Mouse (Mus musculus) left cerebral cortex, adult 9 months (tissue): ENCODE data around the gene Armc2.
A peak's percentile ranks its signal among the peaks of the same experiment; 100 is the strongest.
"Not testable (repeated sequence)": the region's sequence is repeated elsewhere in the genome, so short reads cannot be mapped to it uniquely, and the experiment has no call there.

ENCODE experiments used
- DNase-seq, 2 experiments: peaks; one replicate each; pipeline ENCODE4 v3.0.0; 2022; ENCODE audit warnings: low spot score in 2 of 2

The Armc2 gene

DNA sequence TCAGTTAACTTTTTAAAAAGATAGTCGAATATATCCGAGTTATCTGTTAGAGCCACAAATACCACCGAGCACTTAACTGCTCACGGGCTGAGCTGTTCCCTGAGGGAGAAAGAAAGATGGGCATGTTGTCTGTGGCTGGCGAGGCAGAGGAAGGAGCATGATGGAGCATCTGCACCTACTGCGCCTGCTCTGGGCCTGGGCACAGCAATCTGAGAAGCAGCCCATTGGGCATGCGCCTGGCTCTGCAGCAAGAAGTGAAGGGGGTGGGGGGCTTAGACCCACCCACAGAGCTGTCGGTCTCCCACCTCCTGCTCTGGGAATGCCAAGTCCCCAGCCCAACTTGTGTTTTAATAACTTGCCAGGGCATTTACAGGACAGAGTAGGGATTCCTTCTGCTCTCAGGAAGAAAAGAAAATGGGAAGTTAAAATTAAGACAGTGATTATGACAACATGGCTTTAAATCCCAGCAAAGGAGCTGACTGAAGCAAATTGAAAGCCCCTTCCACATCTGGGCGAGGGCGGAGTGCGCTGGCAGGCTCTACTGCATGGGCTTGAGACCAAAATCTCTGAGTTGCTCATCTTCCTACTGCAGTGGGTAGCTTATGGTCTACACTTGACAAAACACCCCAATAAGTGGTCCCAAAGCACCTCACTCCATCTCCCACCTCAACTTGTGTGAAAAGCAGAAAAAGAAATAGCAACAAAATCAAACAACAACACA, 50.2 kb downstream of the Armc2 start:
- no peak for DNase-seq

GRCm38 (mm10) chr10:41962725-41963124, 55.5 kb downstream of the Armc2 start:
- DNase-seq = no peak

GRCm38 (mm10) chr10:41959808-41960207, 58.4 kb downstream of the Armc2 start:
- no peak for DNase-seq

DNA sequence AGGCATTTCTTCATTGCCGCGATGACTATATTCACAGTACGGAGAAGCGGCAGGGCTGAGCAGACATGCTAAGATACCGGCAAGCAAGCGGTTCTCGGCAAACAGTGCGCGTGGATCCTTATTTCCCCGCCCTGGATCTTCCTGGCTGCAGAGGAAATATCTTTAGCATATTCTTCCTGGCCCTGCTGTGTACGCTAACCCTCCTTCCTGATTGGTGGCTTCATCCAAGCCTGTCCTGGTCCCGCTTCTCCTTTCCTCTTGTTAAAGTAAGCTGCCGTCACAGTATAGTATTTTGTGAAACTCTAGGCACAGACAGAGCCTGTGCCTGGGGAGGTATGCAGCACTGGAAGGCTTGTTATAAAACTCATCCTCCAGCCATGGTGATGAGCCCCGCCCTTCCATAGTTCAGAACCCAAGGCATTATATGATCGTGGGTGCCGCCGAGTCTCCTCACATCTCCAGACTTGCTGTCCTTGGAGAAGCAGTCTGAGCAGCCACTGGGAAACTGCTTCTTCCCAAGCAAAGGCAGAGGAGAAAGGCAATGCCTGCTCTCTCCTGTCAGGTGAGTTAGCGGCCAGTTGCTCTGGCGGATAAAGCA, 59.5 kb downstream of the Armc2 start:
- no peak for DNase-seq

DNA sequence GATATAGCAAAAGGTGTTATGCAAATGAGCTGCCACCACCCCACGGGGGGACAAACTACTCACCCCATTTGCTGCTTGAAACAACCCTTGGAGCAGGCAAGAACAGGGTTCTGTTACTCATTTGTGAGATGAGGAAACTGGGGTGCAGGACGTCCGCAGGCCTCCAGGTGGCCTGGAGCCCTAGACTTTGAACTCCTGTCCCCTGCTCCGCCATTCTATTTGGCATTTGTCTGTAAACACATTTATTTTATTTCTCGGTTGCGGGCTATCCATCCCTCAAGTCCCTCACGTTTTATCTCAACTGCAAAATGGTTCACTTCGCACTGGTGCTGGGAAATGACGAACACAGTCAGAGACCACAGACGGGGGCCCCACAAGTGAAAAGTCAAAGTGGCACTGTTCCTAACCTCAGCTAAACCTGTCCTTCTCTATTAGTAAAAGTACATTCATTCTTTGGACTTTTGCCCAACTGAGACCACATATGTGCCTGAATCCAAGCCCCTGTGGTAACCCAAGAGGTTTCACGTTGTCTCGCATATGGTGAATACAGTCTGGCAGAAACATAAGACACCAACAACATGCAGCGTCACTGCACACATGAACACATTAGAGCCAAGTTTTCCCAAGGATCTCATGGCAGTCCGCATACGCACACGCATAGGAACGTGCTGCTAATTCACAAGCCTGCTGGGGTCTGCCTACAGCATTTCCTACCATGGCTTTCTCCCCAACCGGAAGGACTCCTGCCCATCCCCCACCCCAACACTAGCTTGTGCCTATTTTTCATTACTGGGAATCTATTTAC, 60.6 kb downstream of the Armc2 start:
- no peak for DNase-seq

DNA sequence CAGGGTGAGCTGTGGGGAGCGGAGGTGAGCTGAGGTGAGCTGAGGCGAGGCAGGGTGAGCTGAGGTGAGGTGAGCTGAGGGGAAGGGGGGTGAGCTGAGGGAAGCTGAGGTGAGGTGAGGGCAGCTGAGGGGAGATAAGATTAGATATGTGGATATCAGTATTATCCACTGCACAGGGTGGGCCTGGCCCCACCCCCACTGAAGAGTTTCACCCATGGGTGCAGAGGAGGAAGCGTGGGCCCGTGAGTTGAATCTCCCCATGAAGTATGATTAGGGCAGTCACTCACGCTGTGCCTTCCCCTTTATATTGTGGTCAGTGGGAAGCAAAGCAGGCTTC, 64.7 kb downstream of the Armc2 start:
- no peak for DNase-seq

DNA sequence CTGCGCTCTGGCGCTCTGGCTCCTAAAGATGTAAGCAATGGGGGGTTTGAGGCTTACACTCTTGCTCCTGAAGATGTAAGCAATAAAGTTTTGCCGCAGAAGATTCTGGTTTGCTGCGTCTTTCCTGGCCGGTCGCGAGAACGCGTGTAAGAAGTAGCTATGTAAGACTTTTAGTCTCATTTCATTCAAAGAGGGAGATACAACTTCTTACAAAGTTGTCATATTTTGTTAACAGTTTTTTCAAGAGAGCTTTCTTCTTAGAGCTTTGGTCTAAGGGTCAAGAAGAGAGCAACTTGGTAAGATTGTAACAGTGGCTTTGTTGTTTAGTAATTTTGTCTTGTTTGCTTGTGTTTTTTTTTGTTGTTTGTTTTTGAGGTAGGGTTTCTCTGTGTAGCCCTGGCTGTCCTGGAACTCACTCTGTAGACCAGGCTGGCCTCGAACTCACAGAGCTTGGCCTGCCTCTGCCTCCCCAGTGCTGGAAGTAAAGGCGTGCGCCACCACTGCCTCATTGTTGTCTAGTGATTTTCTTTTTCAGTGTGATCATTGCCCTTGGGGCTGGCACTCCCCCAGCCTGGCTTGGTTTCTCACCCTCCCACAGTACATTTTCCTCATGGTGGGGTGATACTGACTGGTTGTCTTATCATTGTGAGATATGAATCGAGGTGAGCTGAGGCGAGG, 65.3 kb downstream of the Armc2 start:
- no peak for DNase-seq

DNA sequence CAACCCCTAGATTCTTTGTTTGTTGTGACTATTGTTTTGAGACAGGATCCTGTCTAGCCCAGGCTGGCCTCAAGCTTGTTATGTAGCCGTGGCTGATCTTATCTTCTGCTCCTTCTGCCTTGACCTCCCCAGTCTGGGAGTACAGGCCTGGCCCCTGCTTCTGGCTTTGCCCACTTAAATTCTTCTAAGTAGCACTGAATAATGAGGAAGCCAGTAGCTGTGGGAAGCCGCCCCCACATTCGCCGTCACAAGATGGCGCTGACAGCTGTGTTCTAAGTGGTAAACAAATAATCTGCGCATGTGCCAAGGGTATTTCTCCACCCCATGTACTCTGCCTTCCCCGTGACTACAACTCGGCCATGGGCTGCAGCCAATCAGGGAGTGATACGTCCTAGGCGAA, 65.9 kb downstream of the Armc2 start:
- DNase-seq = not testable (repeated sequence)

DNA sequence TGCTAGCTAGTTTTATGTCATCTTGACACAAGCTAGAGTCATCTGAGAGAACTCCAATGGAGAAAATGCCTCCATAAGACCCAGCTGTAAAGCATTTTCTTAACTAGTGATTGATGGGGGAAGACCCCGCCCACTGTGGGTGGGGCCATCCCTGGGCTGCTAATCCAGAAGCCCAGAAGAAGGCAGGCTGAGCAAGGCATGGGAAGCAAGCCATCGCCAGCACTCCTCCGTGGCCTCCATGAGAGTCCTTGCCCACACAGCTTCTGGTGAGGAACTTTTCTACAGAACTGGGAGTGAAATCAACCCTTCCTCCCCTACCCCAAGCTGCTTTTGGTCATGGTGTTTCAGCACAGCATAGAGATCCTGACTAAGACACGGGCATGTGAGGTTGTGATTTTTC, 79.2 kb downstream of the Armc2 start:
- no peak for DNase-seq

GRCm38 (mm10) chr10:41937176-41937575, 81.1 kb downstream of the Armc2 start:
- DNase-seq = no peak

- no peak for DNase-seq
Observed at GRCm38 (mm10) chr10:41936100-41936499, 82.1 kb downstream of the Armc2 start.

- peak in 1 of 2 experiments; percentile 62 for DNase-seq
Observed at GRCm38 (mm10) chr10:41935476-41935829, 82.8 kb downstream of the Armc2 start.

GRCm38 (mm10) chr10:41934633-41935475, 83.4 kb downstream of the Armc2 start:
- DNase-seq = peak; percentile 77 to 89

- DNase-seq = peak in 1 of 2 experiments; percentile 71
Observed at GRCm38 (mm10) chr10:41933536-41933935, 84.7 kb downstream of the Armc2 start.

DNA sequence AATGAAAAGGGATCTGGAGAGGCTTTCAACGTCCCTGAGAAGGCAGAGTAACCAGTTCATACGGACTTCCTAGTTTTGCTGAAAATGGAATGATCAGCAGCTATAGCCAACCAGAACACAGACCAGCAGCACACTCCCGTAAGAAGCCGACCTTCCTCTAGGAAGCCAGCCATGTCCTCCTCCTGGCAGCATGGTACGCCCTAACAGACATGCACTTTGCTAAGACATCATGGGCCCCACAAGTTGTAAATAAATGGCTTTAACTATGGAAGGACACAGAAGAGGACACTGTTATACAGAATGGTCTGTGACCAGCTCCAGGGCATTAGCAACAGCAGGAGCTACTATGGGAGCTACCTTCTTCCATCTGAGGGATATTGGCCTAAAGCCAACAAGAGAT, 85.3 kb downstream of the Armc2 start:
- no peak for DNase-seq

GRCm38 (mm10) chr10:41931962-41932361, 86.3 kb downstream of the Armc2 start:
- DNase-seq = peak; percentile 55 to 89

GRCm38 (mm10) chr10:41930966-41931365, 87.3 kb downstream of the Armc2 start:
- no peak for DNase-seq

GRCm38 (mm10) chr10:41926726-41927125, 91.5 kb downstream of the Armc2 start:
- DNase-seq = no peak

- no peak for DNase-seq
Observed at GRCm38 (mm10) chr10:41912290-41912994, 105.8 kb downstream of the Armc2 start.

- no peak for DNase-seq
Observed at GRCm38 (mm10) chr10:41908899-41909298, 109.3 kb downstream of the Armc2 start.

- DNase-seq = no peak
Observed at GRCm38 (mm10) chr10:41907950-41908349, 110.3 kb downstream of the Armc2 start.
